Mouse (Mus musculus): ENCODE results near the gene Krtap11-1.
A peak's percentile ranks its signal among the peaks of the same experiment; 100 is the strongest.

Gene Krtap11-1

GRCm38 (mm10) chr16:89571083-89571482 is at the start of gene Krtap11-1:
Gene Krtap11-1 (minus strand): TSS chr16:89571183.
- DNase-seq (ENCODE audit: low read depth, low spot score): no peak

GRCm38 (mm10) chr16:89618190-89618589 is 47.2 kb upstream of the Krtap11-1 start:
- no peak for DNase-seq (ENCODE audit: low read depth, low spot score)

GRCm38 (mm10) chr16:89617251-89617650 is 46.3 kb upstream of the Krtap11-1 start:
- DNase-seq (ENCODE audit: low read depth, low spot score): no peak

DNA sequence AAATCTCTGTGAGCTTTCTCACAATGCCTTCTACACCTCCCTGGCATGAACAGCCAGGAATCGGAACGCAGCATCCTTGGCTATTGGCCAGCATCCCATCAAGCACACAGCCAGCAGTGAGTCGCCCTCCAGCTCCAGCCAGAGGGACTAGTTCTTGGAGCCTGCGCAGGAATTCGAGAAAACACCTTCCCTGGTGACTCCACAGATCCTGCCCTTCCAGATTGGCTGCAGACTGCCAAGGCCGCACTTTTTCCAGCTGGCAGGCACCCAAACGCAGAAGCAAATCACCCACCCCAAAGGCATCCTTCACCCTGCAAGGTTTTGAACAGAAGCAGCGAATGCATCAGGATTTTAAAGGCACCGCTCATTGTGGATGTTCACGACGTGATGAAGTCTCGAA is 42.7 kb upstream of the Krtap11-1 start:
- DNase-seq (ENCODE audit: low read depth, low spot score): no peak

GRCm38 (mm10) chr16:89608791-89609185 is 37.8 kb upstream of the Krtap11-1 start:
- no peak for DNase-seq (ENCODE audit: low read depth, low spot score)

GRCm38 (mm10) chr16:89608161-89608790 is 37.3 kb upstream of the Krtap11-1 start:
- no peak for DNase-seq (ENCODE audit: low read depth, low spot score)

DNA sequence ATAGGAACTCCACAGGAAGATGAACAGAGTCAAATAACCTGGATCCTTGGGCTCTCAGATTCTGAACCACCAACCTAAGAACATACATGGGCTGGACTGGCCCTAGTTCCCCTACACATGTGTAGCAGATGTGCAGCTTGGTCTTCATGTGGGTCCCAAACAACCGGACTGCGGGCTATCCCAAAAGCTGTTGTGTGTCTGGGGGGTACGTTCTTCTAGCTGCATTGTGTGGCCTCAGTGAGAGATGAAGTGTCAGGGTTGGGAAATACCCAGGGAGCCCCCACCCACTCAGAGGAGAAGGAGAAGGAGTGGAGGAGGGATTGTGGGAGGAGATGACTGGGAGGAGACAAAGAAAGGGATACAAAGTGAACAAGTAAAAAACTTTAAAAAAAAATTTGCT is 36.0 kb upstream of the Krtap11-1 start:
- no peak for DNase-seq (ENCODE audit: low read depth, low spot score)

DNA sequence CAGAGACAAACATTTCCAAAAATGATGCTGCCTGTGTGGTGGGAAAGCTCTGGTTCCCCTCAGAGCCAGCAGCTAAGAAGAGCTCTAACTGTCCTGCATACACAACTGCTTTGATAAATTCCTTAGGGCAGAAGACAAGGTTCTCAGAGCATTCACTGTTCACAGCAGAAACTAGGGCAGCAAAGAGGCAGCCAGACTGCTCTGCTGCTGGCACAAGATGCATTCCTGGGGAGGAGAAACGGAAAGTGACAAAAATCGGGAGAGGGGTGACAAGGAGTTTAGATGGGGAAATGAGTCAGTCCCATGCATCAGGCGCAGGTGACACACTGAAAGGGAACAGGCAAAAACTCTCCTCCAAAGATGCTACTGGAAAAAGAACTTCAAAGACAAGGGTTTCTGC is 16.2 kb upstream of the Krtap11-1 start:
- DNase-seq (ENCODE audit: low read depth, low spot score): no peak

GRCm38 (mm10) chr16:89585604-89586508 is 14.9 kb upstream of the Krtap11-1 start:
- no peak for DNase-seq (ENCODE audit: low read depth, low spot score)

- no peak for DNase-seq (ENCODE audit: low read depth, low spot score)
These were observed 10.7 kb upstream of the Krtap11-1 start for GRCm38 (mm10) chr16:89581658-89582057.

DNA sequence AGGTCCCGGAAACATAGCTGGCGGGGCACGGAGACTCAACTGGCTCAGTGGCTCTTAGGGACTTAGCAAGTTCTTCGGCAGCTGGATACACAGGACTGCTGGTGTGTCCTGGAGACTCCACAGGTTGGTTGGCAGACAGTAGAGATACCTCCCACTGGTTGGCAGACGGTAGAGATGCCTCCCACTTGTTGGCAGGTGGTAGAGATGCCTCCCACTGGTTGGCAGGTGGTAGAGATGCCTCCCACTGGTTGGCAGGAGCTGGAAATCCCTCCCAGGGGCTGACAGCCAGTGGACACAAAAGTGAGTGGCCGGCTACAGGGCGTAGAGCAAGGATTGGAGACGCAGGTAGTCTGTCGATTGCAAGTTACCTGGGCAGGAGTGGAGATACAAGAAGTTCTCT is 467 bp downstream of the Krtap11-1 start:
- no peak for DNase-seq (ENCODE audit: low read depth, low spot score)

DNA sequence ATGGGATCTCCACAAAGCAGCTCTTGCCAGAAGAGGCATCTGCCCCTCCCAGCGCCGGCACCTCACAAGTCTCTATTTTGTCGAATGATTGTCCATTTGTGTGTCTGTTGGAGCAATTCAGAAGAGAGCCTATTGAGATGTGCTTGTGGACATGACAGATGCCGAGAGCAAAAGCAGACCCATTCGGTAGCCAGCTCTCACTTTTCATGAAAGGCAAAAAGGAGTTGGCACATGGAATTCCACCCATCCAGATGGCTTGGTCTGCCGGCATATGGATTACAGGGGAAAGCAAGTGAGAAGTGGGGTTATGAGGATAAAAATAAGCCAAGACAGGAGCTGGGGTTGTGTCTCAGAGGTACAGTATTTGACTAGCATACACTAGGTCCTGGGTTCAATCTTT is 1.8 kb downstream of the Krtap11-1 start:
- no peak for DNase-seq (ENCODE audit: low read depth, low spot score)

GRCm38 (mm10) chr16:89568141-89568540 is 2.8 kb downstream of the Krtap11-1 start:
- DNase-seq (ENCODE audit: low read depth, low spot score): no peak

DNA sequence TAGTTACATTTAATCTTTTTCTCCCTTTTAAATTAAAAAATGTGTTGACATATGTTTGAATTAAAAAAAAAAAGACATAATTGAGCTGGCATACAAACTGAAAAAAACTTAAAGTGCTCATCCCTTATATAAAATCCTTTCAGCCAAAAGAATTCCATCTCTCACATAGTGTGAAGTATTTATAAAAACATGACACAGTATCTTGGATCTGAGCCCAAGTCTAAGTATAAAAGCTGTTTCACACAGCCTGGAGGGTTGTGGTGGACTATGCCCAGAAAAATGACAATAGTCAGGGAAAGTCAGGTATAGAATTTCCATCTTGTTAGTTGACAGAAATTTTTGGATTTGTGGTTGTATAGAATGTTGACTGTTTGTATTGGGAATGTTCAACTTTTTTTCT is 20.7 kb downstream of the Krtap11-1 start:
- DNase-seq (ENCODE audit: low read depth, low spot score): no peak

GRCm38 (mm10) chr16:89538031-89538484 is 32.9 kb downstream of the Krtap11-1 start:
- DNase-seq (ENCODE audit: low read depth, low spot score): no peak

GRCm38 (mm10) chr16:89537349-89537748 is 33.6 kb downstream of the Krtap11-1 start:
- DNase-seq (ENCODE audit: low read depth, low spot score): no peak

GRCm38 (mm10) chr16:89530547-89530946 is 40.4 kb downstream of the Krtap11-1 start:
- peak; percentile 15 for DNase-seq (ENCODE audit: low read depth, low spot score)

DNA sequence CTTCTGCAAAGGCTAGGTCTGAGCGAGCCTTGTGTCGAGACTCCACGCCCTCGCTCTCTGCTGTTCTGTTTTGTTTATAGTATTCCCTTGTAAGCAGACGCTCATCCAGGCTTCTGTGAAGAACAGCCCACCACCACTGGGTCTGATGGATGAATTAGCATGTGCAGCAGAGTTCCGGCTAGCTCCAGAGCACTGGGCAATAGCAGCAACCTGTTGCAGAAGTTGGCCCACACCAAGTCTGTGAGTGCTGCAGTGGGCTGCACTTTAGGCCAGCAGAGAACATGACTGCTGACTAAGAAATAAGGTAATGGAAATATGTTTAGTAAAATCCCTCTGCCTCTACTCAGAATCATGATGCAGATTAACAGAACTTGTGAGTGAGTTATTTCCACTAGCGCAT is 41.1 kb downstream of the Krtap11-1 start:
- no peak for DNase-seq (ENCODE audit: low read depth, low spot score)

DNA sequence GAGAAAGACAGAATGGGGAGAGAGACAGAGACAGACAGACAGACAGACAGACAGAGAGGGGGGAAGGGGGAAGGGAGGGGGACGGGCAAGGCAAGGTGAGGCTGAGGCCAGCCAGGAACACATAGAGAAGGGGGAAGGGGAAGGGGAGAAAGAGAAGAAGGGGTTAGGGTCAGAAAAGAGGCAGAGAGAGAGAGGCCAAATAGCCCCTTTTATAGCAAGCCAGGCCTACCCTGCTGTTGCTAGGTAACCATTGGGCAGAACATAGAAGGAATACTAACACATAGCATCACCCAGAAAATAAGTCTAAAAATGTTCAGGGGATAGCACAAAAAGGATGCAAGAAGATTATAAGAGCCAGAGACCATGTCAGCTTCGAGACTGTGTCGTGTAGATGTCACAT is 42.6 kb downstream of the Krtap11-1 start:
- DNase-seq (ENCODE audit: low read depth, low spot score): no peak

DNA sequence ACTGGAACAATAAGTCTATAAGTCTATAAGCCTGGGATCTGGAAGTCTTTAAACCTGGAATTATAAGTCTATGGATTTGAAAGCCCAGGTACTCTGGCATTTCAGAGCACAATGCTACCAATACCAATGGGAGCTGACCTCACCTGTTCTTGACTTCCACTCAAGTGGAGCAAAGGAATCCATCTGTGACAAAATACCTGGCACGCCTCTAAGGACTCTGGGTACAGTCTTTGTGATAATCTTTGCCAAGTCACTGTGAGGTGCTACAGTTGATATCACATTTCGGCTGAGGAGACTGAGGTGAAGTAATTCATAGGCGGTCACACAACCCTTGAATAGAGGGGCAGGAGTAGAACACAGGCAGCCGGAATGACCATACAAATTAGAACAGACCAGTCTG is 50.0 kb downstream of the Krtap11-1 start:
- DNase-seq (ENCODE audit: low read depth, low spot score): no peak

- DNase-seq (ENCODE audit: low read depth, low spot score): no peak
These were observed 50.4 kb downstream of the Krtap11-1 start for GRCm38 (mm10) chr16:89520555-89520954.

Measured in mesoderm, embryonic 11.5 days (tissue).